Mouse (Mus musculus): ENCODE data around the gene Tbc1d7.

DNA sequence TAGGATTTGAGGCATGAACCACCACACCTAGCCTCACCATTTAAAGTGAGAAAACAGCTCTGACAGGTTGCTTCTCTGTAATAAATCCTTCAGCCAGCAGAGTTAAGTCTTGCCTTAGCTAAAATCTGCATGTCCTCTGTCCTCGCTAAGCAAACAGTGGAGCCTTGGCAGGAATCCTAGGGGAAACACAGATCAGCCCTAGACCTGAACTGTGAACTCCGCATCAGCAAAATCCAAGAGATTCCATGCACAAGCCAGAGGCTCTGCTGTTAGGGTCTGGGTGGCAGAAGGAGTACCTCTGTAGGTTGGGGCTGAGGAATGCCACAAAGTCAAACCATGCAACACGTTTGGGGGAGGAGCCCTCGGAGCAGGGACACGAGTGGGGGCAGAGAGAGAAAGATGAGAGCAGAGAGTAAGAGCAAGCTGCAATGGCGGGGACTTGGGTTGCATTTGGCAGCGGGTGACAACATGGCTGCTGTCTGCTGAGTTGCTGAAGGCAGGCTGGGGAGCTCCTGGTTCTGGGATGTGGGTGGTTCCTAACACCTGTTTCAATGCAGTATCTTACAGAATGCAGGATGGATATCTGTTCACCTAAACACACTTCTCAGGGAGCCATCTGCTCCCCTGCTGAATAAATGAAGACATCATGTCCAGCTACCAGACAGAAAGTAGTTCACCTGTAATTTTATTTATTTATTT, 26.4 kb downstream of the Tbc1d7 start:
- TF ChIP-seq USF1 (IDR thresholded peaks at IDR 0.05; ENCODE audit: low read depth) (no peak), CEBPB (IDR thresholded peaks at IDR 0.05; ENCODE audit: insufficient read depth, poor library complexity, severe bottlenecking) (no peak), POLR2A (IDR thresholded peaks at IDR 0.05; ENCODE audit: insufficient read length, low read depth) (no peak), SRF (IDR thresholded peaks at IDR 0.05; ENCODE audit: control insufficient read depth, insufficient read length, low read depth) (no peak), MAX (IDR thresholded peaks at IDR 0.05; ENCODE audit: low read depth) (no peak), TCF3 (IDR thresholded peaks at IDR 0.05; ENCODE audit: insufficient read length, low read depth) (no peak), MYOD1 (IDR thresholded peaks at IDR 0.05; ENCODE audit: control insufficient read depth in 1 of 3, insufficient read length in 2 of 3, low read depth in 2 of 3) (no peak), POLR2AphosphoS2 (IDR thresholded peaks at IDR 0.05; ENCODE audit: insufficient read length, low read depth) (no peak), MYOG (IDR thresholded peaks at IDR 0.05; ENCODE audit: control insufficient read depth in 1 of 3, insufficient read depth in 1 of 3, insufficient read length in 2 of 3, low read depth in 2 of 3) (no peak), E2F4 (IDR thresholded peaks at IDR 0.05; ENCODE audit: insufficient read depth) (no peak), REST (IDR thresholded peaks at IDR 0.05; ENCODE audit: insufficient read depth, insufficient read length) (no peak)
